Mouse (Mus musculus): Measurements from ENCODE around the gene Pbx2. TPM values are rescaled to one million over a fixed set of nuclear protein-coding genes. Genes with fewer than 3 reads are reported as not detected.

Gene Pbx2
- polyA plus RNA-seq, 1 experiment from 2014 or later = 15.6 TPM

- Histone ChIP-seq H3K36me3 (replicated peaks) (no peaks in the 10 kb centered on the region), H3K27ac (peak overlapping the region; percentile 36; the same call in 1 of the 2 replicates), H3K9me3 (no peaks in the 10 kb centered on the region), H3K27me3 (ENCODE audit: poor library complexity, severe bottlenecking) (no peaks in the 10 kb centered on the region), H3K4me1 (peaks cover 46% of the 10 kb centered on the region), H3K4me3 (no peak overlapping the region)
- no peak for DNase-seq (ENCODE audit: extremely low spot score, low spot score)
- 85% methylated on average over 8 of the region's 8 CpGs for WGBS
Observed at GRCm38 (mm10) chr17:34583819-34584218, 7.2 kb upstream of the Pbx2 start.

GRCm38 (mm10) chr17:34585121-34585520, 5.9 kb upstream of the Pbx2 start:
- Histone ChIP-seq H3K4me3 (peak overlapping the region; percentile 78; the same call in 1 of the 2 replicates), H3K27me3 (ENCODE audit: poor library complexity, severe bottlenecking) (no peaks in the 10 kb centered on the region), H3K27ac (peak overlapping the region; percentile 98), H3K36me3 (replicated peaks) (no peaks in the 10 kb centered on the region), H3K9me3 (no peaks in the 10 kb centered on the region), H3K4me1 (peaks cover 59% of the 10 kb centered on the region)
- 90% methylated on average over 8 of the region's 8 CpGs for WGBS
- DNase-seq (ENCODE audit: extremely low spot score, low spot score) = no peak

GRCm38 (mm10) chr17:34585877-34586771, 4.9 kb upstream of the Pbx2 start:
- peaks cover 69% of the 10 kb centered on the region for H3K4me1 ChIP-seq
- 20% methylated on average over 32 of the region's 32 CpGs for WGBS

GRCm38 (mm10) chr17:34586796-34587422, 4.2 kb upstream of the Pbx2 start:
- Histone ChIP-seq H3K4me3 (peak overlapping the region; percentile 78), H3K9me3 (no peaks in the 10 kb centered on the region), H3K36me3 (replicated peaks) (no peaks in the 10 kb centered on the region), H3K4me1 (peaks cover 76% of the 10 kb centered on the region), H3K27ac (peak overlapping the region; percentile 98), H3K27me3 (ENCODE audit: poor library complexity, severe bottlenecking) (no peaks in the 10 kb centered on the region)
- under 1% methylated on average over 38 of the region's 38 CpGs for WGBS
- DNase-seq (ENCODE audit: extremely low spot score, low spot score) = peak; percentile 93

More at GRCm38 (mm10) chr17:34585877-34586771, 4.9 kb upstream of the Pbx2 start:
- peak overlapping the region; percentile 98 for H3K27ac ChIP-seq
- H3K9me3 ChIP-seq = no peaks in the 10 kb centered on the region
- DNase-seq (ENCODE audit: extremely low spot score, low spot score) = no peak
- H3K27me3 ChIP-seq (ENCODE audit: poor library complexity, severe bottlenecking) = no peaks in the 10 kb centered on the region
- peak overlapping the region; percentile 78 for H3K4me3 ChIP-seq
- no peaks in the 10 kb centered on the region for H3K36me3 ChIP-seq (replicated peaks)

GRCm38 (mm10) chr17:34587423-34587811, 3.6 kb upstream of the Pbx2 start:
- Histone ChIP-seq H3K27ac (peak overlapping the region; percentile 98), H3K4me3 (peak overlapping the region; percentile 78), H3K4me1 (peaks cover 82% of the 10 kb centered on the region), H3K36me3 (replicated peaks) (no peaks in the 10 kb centered on the region), H3K9me3 (no peaks in the 10 kb centered on the region), H3K27me3 (ENCODE audit: poor library complexity, severe bottlenecking) (no peaks in the 10 kb centered on the region)
- WGBS = under 1% methylated on average over 49 of the region's 50 CpGs
- peak; percentile 94 for DNase-seq (ENCODE audit: extremely low spot score, low spot score)

GRCm38 (mm10) chr17:34587814-34588213, 3.3 kb upstream of the Pbx2 start:
- no peaks in the 10 kb centered on the region for H3K36me3 ChIP-seq (replicated peaks)
- WGBS = 4% methylated on average over 19 of the region's 19 CpGs

GRCm38 (mm10) chr17:34588767-34589166, 2.3 kb upstream of the Pbx2 start:
- Histone ChIP-seq H3K4me3 (peak overlapping the region; percentile 94; the same call in 1 of the 2 replicates), H3K27me3 (ENCODE audit: poor library complexity, severe bottlenecking) (no peaks in the 10 kb centered on the region), H3K27ac (peak overlapping the region; percentile 100; the same call in 1 of the 2 replicates), H3K36me3 (replicated peaks) (peaks cover 2% of the 10 kb centered on the region), H3K9me3 (no peaks in the 10 kb centered on the region), H3K4me1 (peaks cover 95% of the 10 kb centered on the region)
- DNase-seq (ENCODE audit: extremely low spot score, low spot score) = no peak
- 70% methylated on average over 3 of the region's 3 CpGs for WGBS

More at GRCm38 (mm10) chr17:34587814-34588213, 3.3 kb upstream of the Pbx2 start:
- Histone ChIP-seq H3K27ac (peak overlapping the region; percentile 98), H3K27me3 (ENCODE audit: poor library complexity, severe bottlenecking) (no peaks in the 10 kb centered on the region), H3K4me3 (peak overlapping the region; percentile 78), H3K9me3 (no peaks in the 10 kb centered on the region), H3K4me1 (peaks cover 86% of the 10 kb centered on the region)
- DNase-seq (ENCODE audit: extremely low spot score, low spot score) = no peak

- no peak for DNase-seq (ENCODE audit: extremely low spot score, low spot score)
- H3K9me3 ChIP-seq = no peaks in the 10 kb centered on the region
- H3K4me3 ChIP-seq = peak overlapping the region; percentile 94; the same call in 1 of the 2 replicates
- WGBS = 52% methylated on average over 7 of the region's 7 CpGs
- no peaks in the 10 kb centered on the region for H3K27me3 ChIP-seq (ENCODE audit: poor library complexity, severe bottlenecking)
- peak overlapping the region; percentile 100 for H3K27ac ChIP-seq
- peaks cover 99% of the 10 kb centered on the region for H3K4me1 ChIP-seq
- peaks cover 6% of the 10 kb centered on the region for H3K36me3 ChIP-seq (replicated peaks)
Observed at GRCm38 (mm10) chr17:34589206-34589605, 1.9 kb upstream of the Pbx2 start.

GRCm38 (mm10) chr17:34589681-34590101, 1.4 kb upstream of the Pbx2 start, which contains the start of gene Gpsm3:
TSS of gene Gpsm3 (plus strand) at chr17:34589806.
- 33% methylated on average over 7 of the region's 7 CpGs for WGBS
- DNase-seq (ENCODE audit: extremely low spot score, low spot score) = no peak
- Histone ChIP-seq H3K9me3 (no peaks in the 10 kb centered on the region), H3K4me3 (peak within 1 kb of the TSS; percentile 94), H3K4me1 (peaks cover 100% of the 10 kb centered on the region), H3K36me3 (replicated peaks) (peaks cover 11% of the 10 kb centered on the region), H3K27ac (peak within 1 kb of the TSS; percentile 100), H3K27me3 (ENCODE audit: poor library complexity, severe bottlenecking) (no peaks in the 10 kb centered on the region)

GRCm38 (mm10) chr17:34590154-34590987, 695 bp upstream of the Pbx2 start:
- 63% methylated on average over 15 of the region's 15 CpGs for WGBS
- H3K27me3 ChIP-seq (ENCODE audit: poor library complexity, severe bottlenecking) = no peaks in the 10 kb centered on the region
- peak overlapping the region; percentile 94 for H3K4me3 ChIP-seq
- H3K36me3 ChIP-seq (replicated peaks) = peaks cover 18% of the 10 kb centered on the region
- no peaks in the 10 kb centered on the region for H3K9me3 ChIP-seq
- DNase-seq (ENCODE audit: extremely low spot score, low spot score) = no peak
- H3K27ac ChIP-seq = peak overlapping the region; percentile 100
- peaks cover 100% of the 10 kb centered on the region for H3K4me1 ChIP-seq

- Histone ChIP-seq H3K4me1 (peaks cover 99% of the 10 kb centered on the region), H3K27me3 (ENCODE audit: poor library complexity, severe bottlenecking) (no peaks in the 10 kb centered on the region), H3K4me3 (peak overlapping the region; percentile 94), H3K27ac (peak overlapping the region; percentile 100), H3K36me3 (replicated peaks) (peaks cover 32% of the 10 kb centered on the region), H3K9me3 (no peaks in the 10 kb centered on the region)
- WGBS = under 1% methylated on average over 33 of the region's 35 CpGs
- DNase-seq (ENCODE audit: extremely low spot score, low spot score) = peak; percentile 94
Observed at GRCm38 (mm10) chr17:34591994-34592375, 919 bp downstream of the Pbx2 start.
